Mouse (Mus musculus) myocyte (in vitro differentiated cells): Measurements from ENCODE around the gene Spata33.

ENCODE experiments used
- E2F4 ChIP-seq: IDR thresholded peaks from one replicate; pipeline ENCODE4 v1.6.1; 2011; ENCODE audit warnings: mild to moderate bottlenecking, control low read depth, moderate library complexity; ENCODE audit not compliant: insufficient read depth
- MAX ChIP-seq: IDR thresholded peaks from one replicate; pipeline ENCODE4 v1.6.1; 2011; ENCODE audit warnings: low read depth, mild to moderate bottlenecking, control low read depth
- MYOD1 ChIP-seq, 3 experiments: IDR thresholded peaks; one replicate each; pipeline ENCODE4 v1.6.1; 2011; ENCODE audit warnings: control low read depth in 2 of 3, low read depth in 2 of 3, mild to moderate bottlenecking in 2 of 3, moderate library complexity in 1 of 3; ENCODE audit not compliant: insufficient read length in 2 of 3, control insufficient read depth in 1 of 3
- POLR2A ChIP-seq: IDR thresholded peaks from one replicate; pipeline ENCODE4 v1.6.1; 2011; ENCODE audit warnings: low read depth, mild to moderate bottlenecking, control low read depth, moderate library complexity; ENCODE audit not compliant: insufficient read length
- POLR2AphosphoS2 ChIP-seq: IDR thresholded peaks from one replicate; pipeline ENCODE4 v1.6.1; 2011; ENCODE audit warnings: low read depth, control low read depth; ENCODE audit not compliant: insufficient read length
- SRF ChIP-seq: IDR thresholded peaks from one replicate; pipeline ENCODE4 v1.6.1; 2011; ENCODE audit warnings: low read depth; ENCODE audit not compliant: control insufficient read depth, insufficient read length
- TCF12 ChIP-seq: IDR thresholded peaks from one replicate; pipeline ENCODE4 v1.6.1; 2011; ENCODE audit warnings: mild to moderate bottlenecking, control low read depth; ENCODE audit not compliant: poor library complexity, insufficient read depth, severe bottlenecking
- USF1 ChIP-seq: IDR thresholded peaks from one replicate; pipeline ENCODE4 v1.6.1; 2011; ENCODE audit warnings: low read depth, mild to moderate bottlenecking, control low read depth, moderate library complexity

- no peak for TF ChIP-seq SRF
- TF ChIP-seq TCF12, result no peak
- no peak for TF ChIP-seq USF1
- TF ChIP-seq MYOD1 (IDR thresholded peaks at IDR 0.05; ENCODE audit: control insufficient read depth in 1 of 3, insufficient read length in 2 of 3, low read depth in 2 of 3), result no peak
- TF ChIP-seq POLR2AphosphoS2, result no peak
- TF ChIP-seq POLR2A, result no peak
- no peak for TF ChIP-seq E2F4
- no peak for TF ChIP-seq MAX
These were observed 20.7 kb upstream of the Spata33 start for GRCm38 (mm10) chr8:123191908-123192307.
